Mouse (Mus musculus): ENCODE measurements around the gene Pde5a.

GRCm38 (mm10) chr3:122871596-122871995 is 142.8 kb downstream of the Pde5a start:
- TF ChIP-seq POLR2A (IDR thresholded peaks at IDR 0.05; ENCODE audit: insufficient read length, low read depth) = no peak
- TF ChIP-seq MAX (IDR thresholded peaks at IDR 0.05; ENCODE audit: low read depth) = no peak
- no peak for TF ChIP-seq USF1 (IDR thresholded peaks at IDR 0.05; ENCODE audit: low read depth)
- TF ChIP-seq TCF12 (IDR thresholded peaks at IDR 0.05; ENCODE audit: insufficient read depth, poor library complexity, severe bottlenecking) = no peak
- no peak for TF ChIP-seq MYOD1 (IDR thresholded peaks at IDR 0.05; ENCODE audit: control insufficient read depth in 1 of 3, insufficient read length in 2 of 3, low read depth in 2 of 3)
- no peak for TF ChIP-seq MYOG (IDR thresholded peaks at IDR 0.05; ENCODE audit: control insufficient read depth in 1 of 3, insufficient read depth in 1 of 3, insufficient read length in 2 of 3, low read depth in 2 of 3)
